Mouse (Mus musculus) R1 (cell line): Measurements from ENCODE around the gene Crispld2.

Experiments used
- DNase-seq: peaks from one replicate; pipeline ENCODE4 v3.0.0-alpha.2; 2018; ENCODE audit warnings: low read depth, low spot score

Crispld2 gene

GRCm38 (mm10) chr8:120000461-120000860 is 8.2 kb downstream of the Crispld2 start:
- no peak for DNase-seq

GRCm38 (mm10) chr8:120001712-120002111 is 9.5 kb downstream of the Crispld2 start:
- peak; percentile 62 for DNase-seq

DNA sequence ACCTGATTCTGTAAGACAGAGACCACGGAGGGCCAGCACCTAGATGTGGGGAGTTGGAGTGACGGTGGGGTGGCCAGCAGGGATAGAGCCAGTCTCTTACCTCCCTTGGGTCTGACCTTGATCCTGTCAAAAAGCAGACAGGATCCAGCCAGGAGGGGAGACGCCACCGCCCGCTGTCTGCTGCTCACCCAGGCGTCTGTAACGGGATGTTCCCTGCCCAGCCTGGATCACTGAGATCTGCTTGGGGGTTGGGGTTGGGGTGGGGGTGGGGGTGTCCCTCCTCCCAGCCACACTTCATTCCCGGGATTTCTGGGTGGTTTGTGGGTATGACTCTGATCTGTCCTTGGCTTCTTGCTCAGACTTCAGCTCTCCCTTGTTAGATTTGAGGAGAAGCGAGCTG is 10.1 kb downstream of the Crispld2 start:
- no peak for DNase-seq

DNA sequence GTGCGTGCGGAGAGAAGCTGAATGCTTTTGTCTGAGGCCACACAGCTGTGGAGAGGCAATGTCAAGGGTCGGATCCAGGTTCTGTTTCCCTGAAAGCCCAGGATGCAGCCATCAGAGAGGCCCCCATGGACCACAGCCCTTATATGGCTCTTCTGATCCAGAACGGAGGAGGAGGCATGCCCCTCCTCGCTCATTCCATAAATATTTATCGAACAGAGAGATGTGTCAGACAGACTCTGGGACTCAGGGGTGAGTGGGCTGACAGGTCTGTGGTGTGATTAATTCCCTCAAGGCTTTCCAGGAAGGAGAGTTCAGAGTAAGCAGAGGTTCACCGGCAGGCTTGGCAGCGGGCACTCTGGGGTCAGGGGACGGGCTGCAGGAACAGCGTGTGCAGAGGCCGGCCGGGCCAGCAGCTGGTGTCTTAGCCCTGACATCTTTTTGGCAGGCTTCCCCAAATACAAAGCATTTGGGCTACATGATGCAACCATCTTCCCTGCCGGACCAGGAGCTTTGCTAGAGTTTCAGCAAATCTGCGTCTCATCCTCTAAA is 12.0 kb downstream of the Crispld2 start:
- DNase-seq: no peak

DNA sequence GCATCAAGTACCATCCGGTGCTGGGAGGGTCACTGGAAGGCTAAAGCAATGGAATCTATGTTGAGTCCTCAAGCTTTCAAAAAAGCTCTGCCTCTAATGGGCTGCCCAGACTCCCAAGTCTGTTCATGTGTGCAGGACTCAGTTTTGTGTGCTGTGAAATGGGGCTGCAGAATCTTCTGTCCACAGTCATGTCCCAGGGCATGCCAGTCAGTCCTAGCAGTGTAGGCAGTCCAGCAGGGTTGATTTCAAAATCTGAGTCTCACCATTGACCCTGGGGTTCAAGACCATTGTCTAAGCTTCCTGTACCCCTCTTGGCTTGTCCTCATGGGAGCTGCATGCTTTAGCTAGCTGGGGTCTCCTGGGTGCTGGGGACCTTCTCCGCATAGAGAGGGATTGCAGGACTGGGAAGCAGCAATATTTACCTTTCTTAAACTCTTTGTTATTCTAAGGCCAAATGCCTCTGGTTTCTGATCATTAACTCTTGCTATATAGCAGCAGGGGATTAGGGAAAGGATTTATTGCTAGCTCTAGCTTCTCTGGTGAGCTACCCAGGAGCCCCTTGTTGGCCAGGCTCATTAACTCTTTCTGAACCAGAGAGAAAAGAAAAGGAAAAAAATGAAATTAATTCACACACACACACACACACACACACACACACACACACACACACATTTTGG is 12.6 kb downstream of the Crispld2 start:
- no peak for DNase-seq

DNA sequence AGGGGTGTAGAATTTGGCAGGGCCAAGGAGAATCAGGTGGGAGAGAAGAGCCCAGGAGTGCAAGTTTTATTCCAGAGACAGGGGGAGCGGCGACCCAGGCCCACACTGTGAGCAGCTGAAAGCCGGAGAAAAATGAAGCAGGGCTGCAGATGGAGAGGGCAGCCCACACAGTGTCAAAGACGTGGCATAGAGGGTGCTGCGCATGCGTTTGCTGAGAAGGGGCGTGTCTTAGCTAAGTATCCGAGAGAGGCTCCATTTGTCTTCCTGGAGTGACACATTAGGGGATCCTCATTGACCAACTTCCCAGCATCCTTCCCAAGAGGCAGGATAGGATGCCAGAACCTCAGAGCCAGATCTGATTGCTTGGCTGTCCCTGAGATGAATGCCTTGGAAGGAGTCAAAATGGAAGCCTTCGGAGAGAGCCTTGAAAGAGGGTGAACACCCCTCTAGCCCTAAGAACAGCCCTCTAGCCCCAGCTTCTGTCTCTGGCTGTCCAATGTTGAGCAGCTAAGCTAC is 14.5 kb downstream of the Crispld2 start:
- DNase-seq: peak; percentile 73

DNA sequence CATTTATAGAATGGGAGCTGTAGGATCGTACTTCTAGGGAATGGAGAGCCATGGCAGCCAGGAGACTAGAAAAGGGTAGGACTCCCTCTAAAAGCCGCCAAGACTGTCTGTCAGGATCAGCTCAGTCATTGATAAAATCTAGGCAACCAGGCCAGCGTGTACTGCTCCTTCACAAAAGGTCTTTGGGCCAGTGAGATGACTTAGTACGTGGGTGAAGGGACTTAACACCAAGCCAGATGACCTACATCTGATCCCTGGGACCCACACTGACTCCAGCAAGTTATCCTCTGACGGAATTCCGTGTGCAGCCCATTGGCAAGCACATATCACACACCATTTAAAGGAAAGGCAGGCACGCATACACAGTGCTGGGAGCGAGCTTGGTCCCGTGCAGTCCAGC is 14.9 kb downstream of the Crispld2 start:
- no peak for DNase-seq

GRCm38 (mm10) chr8:120009284-120009683 is 17.0 kb downstream of the Crispld2 start:
- no peak for DNase-seq

GRCm38 (mm10) chr8:120012491-120012890 is 20.3 kb downstream of the Crispld2 start:
- no peak for DNase-seq

DNA sequence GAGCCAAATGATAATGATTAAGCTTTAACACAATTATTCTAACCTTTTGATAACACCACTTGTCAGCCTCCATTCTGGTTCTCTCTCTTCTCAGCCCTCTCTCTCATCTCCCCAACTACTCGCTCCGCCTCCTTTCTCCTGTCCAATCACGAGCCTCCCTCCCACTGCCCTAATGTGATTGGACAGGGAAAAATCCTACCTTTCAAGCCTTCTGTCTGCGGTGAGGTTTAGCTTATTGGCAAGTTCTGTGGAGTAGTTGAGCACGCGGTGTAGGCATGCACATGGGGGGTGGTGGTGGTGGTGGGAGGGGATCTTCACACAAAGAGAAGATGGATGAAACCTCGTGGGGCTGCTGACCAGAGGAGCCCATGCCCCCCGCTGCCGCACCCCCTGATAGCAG is 20.7 kb downstream of the Crispld2 start:
- DNase-seq: peak; percentile 79

DNA sequence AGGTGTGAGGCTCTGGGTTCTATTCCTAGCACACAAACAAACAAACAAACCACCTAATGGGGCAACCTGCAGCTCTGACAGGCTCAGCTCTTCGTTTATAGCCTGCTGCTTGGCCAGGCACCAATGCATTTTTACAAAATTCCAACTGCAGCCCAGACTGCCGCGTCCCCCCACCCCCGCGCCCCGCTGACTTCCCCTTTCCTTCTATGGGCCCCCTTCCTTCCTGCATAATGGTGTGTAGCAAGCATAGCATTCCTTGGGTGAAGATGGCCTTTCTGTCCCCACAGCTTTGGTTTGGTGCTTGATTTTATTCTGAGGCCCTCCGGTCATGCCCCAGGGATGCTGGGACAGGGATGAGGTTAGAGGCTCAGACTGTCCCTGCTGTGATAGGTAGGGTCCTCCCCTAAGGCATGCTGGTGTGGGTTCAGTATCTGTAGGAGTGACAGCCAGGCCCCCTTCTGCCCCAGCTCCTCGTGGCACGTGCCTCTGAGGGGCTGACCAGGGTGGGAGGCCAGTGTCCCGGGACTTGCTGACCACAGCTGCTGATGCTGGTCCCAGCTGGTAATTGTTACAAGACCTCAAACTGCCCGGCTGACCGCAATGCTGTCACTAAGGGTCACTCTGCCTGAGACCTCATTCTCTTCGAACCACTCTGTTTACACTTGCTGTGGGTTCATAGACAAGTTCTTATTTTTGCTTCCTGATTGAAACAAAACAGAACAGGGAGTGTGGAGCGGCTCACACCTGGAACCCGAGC is 22.2 kb downstream of the Crispld2 start:
- DNase-seq: no peak

DNA sequence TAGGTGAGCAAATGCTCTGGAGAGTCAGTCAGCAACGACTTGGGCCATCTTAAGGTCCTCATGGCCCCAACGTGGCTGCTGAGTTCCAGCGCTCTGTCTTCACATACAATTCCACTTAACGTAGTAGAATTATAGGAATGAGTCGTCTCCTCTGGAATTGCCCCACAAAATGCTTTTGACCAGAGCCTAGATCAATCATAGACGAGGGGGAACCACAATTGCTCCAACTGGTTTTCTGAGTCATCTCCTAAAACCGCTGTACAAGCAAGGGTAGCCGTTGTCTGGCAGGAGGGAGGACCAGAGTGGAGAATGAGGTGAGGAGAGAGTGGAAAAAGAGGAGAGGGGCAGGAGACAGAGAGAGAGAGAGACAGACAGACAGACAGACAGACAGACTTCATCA is 23.7 kb downstream of the Crispld2 start:
- DNase-seq: no peak

DNA sequence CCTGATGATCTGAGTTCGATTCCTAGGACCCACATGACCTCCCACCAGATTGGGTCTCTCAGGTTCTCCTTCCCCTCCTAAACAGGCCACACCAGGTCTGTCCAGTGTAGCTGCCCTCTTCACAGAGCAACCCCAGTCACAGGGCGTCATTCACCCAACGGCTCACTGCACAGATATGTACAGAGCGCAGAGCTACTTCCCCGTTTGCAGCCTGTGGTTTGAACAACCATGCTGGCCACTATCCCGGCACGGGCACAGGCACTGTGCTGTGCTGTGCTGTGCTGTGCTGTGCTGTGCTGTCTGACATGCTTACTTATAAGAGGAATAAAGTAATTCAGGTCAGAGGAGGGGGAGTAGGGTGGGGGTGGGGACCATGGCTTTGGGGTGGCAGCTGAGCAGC is 24.2 kb downstream of the Crispld2 start:
- DNase-seq: no peak

GRCm38 (mm10) chr8:120017349-120017748 is 25.1 kb downstream of the Crispld2 start:
- no peak for DNase-seq

- DNase-seq: no peak
Measured at GRCm38 (mm10) chr8:120017786-120018185, 25.5 kb downstream of the Crispld2 start.

DNA sequence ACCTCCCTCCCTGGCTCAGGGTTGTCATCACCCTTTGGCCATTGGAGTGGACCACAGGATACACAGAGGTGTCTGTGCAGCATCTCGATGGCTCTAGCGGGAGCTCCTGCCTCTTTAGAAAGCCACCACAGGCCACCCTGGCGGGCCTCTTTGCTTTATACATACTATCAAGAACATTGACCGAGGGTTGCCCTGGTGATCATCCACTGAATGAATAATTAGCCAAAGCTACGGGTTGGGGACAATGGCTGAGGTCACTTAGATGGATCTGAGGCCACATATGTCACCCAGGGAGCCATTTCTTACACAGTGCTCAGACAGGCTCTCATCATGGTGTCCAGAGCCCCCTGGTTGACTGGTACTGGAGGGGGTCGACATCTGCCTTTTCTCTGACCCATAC is 26.1 kb downstream of the Crispld2 start:
- no peak for DNase-seq

DNA sequence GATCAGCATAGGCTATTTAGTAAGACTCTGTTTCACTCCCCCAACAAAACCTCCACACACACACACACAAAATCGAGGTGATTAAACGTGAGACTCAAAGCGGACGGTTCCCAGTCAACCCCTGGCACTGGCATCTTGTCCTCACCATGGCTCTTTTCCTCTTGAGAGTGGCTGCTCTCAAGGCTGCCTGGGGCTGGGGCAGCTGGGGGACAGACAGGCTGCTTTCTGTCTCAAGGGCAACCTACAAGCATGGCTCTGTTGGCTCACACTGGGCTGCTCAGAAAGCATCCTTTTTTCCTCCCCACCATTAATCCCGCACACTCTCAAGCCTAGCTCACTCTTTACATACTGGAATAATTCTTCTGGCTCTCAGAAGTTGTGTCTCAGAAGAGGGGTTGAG is 27.1 kb downstream of the Crispld2 start:
- DNase-seq: no peak

- no peak for DNase-seq
Measured at GRCm38 (mm10) chr8:120020298-120020697, 28.1 kb downstream of the Crispld2 start.

DNA sequence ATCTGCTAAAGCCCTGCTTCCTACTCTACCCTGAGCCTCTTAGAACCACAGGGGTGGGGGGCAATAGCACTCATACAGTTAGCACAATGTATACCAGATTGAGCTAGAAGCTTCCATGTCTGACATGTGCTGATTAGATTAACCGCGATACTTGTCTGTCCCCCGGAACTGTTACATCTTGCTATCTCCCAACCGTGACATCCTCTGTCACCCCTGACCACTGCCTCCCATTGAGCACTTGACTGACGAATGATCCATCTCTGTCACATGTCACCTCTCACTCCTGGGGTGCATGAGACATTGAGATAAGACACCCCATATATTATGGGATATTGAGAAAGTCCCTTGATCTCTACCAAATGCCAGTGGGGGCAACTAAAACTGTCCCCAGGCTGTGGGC is 34.0 kb downstream of the Crispld2 start:
- no peak for DNase-seq

DNA sequence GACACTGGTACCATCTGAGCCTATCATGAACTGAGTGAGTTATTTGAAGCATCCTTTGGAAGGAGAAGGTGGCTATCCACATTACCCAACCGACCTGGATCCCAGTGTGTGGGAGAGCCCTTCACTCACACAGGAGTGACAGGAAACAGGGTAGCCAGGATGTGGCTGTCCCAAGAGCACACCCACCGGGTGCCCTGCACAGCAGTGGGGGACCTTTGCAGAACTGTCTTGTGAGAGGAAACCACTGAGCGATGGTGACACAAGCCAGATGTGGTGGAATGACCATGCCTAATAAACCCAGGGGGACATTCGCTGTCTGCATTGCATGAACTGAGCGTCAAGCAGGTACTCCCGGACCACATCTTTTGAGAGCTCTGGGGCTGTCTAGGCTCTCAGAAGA is 34.8 kb downstream of the Crispld2 start:
- no peak for DNase-seq

DNA sequence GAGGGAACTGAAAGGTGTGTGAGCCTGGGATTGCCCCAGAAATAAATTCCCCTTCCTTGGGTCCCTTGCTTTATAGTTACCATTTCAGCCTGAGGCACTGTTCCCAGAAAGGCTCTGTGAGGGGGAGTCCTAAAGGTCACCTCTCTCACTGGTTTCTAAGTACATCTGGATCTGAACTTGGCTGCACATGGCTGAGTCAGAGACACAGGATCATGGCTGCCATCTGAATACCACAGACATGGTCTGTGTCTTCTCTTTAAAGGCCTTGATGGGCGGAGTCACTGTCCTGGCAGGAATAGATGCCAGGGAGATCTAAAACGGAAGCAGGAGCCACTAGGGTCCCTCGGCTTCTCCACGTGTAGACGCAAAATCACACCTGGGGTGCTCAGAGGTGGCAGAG is 38.2 kb downstream of the Crispld2 start:
- DNase-seq: no peak

GRCm38 (mm10) chr8:120032549-120033208 is 40.4 kb downstream of the Crispld2 start:
- DNase-seq: peak; percentile 8
